Mouse (Mus musculus): ENCODE results near the gene Fbxo33. TPM values are rescaled to one million over a fixed set of nuclear protein-coding genes. Genes with fewer than 3 reads are reported as not detected.
"Not testable (repeated sequence)": the region's sequence is repeated elsewhere in the genome, so short reads cannot be mapped to it uniquely, and the experiment has no call there.

Fbxo33 gene
- polyA plus RNA-seq, 1 experiment from 2014 or later, result 10.1 TPM

DNA sequence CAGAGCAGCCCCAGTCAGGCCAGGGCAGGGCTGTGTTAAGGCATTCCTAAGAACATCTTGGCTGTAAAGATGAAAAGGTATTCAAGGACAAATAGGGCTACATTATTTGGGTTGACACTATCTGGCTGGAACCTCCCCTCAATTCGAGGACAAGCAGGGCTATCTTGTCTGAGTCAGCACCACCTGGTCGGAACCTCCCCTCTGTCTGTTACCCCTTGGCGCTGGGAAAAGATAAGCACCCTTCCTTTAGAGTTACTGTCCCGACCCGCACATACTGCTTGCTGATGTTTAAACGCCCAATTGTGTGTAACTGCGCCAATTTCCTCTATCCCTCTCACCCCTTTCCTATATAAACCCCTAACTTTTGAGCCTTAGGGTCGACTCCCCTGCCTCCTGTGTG is 21.5 kb upstream of the Fbxo33 start:
- DNase-seq (ENCODE audit: low spot score, missing footprints); H3K4me2 ChIP-seq; H3K4me1 ChIP-seq (ENCODE audit: control insufficient read depth, insufficient read depth, low read length); H3K4me3 ChIP-seq (ENCODE audit: low read depth, low read length); H3K9ac ChIP-seq (ENCODE audit: low read length); ATAC-seq (ENCODE audit: low FRiP score); H3K36me3 ChIP-seq (ENCODE audit: control insufficient read depth, insufficient read depth, low read length); H3K27me3 ChIP-seq (ENCODE audit: control insufficient read depth, insufficient read depth, low read length); H3K27ac ChIP-seq (ENCODE audit: low read depth, low read length); H3K9me3 ChIP-seq (ENCODE audit: control insufficient read depth, low read length): not testable (repeated sequence)
- 87% methylated on average over 8 of the region's 8 CpGs for WGBS

DNA sequence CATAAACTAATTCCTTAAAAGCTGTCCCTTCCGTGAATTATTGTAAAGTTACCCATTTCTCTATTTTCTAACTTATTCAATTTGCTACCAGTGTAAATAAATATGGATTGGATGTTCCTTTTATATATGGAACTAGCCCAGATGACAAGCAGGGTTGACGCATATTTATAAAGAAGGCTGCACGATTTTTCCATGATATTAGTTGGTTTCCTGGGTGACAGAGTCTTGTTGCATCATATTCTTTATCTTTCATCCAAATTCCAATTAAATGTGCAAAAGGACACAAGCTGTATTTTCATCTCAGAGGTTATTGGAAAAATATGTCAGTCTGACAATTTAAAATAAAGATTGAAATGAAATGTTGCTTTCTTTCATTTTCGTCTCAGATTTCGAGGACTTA is 18.9 kb upstream of the Fbxo33 start:
- 86% methylated on average over 5 of the region's 5 CpGs for WGBS
- H3K27me3 ChIP-seq (ENCODE audit: control insufficient read depth, insufficient read depth, low read length), result no peaks in the 10 kb centered on the region
- no peak overlapping the region for H3K4me2 ChIP-seq
- no peaks in the 10 kb centered on the region for H3K9me3 ChIP-seq (ENCODE audit: control insufficient read depth, low read length)
- H3K4me1 ChIP-seq (ENCODE audit: control insufficient read depth, insufficient read depth, low read length), result no peaks in the 10 kb centered on the region
- no peak overlapping the region for H3K4me3 ChIP-seq (ENCODE audit: low read depth, low read length)
- H3K36me3 ChIP-seq (ENCODE audit: control insufficient read depth, insufficient read depth, low read length), result no peaks in the 10 kb centered on the region
- no peak overlapping the region for H3K27ac ChIP-seq (ENCODE audit: low read depth, low read length)
- DNase-seq (ENCODE audit: low spot score, missing footprints), result no peak
- H3K9ac ChIP-seq (ENCODE audit: low read length), result no peak overlapping the region
- ATAC-seq (ENCODE audit: low FRiP score), result no peak

DNA sequence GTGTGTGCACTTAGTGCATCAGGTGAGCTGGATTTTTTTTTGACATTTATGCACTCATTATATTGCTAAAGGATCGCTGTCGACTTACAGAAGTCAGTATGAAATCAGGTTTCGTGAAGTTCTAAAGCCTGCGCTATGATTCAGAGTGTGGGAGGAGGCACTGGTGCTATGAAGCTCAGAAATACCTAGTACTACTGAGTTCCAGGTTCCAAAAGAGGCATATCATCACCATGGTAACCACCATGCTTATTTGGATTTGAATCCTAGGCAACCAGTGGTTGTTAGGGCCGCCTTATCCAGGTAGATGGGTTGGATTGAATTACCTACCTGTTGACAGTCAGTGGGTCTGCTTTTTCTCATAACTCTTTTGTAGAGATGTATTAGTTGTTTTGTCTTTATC is 8.9 kb upstream of the Fbxo33 start:
- Histone ChIP-seq H3K9ac (ENCODE audit: low read length) (no peak overlapping the region), H3K4me1 (ENCODE audit: control insufficient read depth, insufficient read depth, low read length) (no peaks in the 10 kb centered on the region), H3K27ac (ENCODE audit: low read depth, low read length) (no peak overlapping the region), H3K4me3 (ENCODE audit: low read depth, low read length) (no peak overlapping the region), H3K27me3 (ENCODE audit: control insufficient read depth, insufficient read depth, low read length) (no peaks in the 10 kb centered on the region), H3K36me3 (ENCODE audit: control insufficient read depth, insufficient read depth, low read length) (no peaks in the 10 kb centered on the region), H3K9me3 (ENCODE audit: control insufficient read depth, low read length) (no peaks in the 10 kb centered on the region), H3K4me2 (no peak overlapping the region)
- ATAC-seq (ENCODE audit: low FRiP score) (no peak), DNase-seq (ENCODE audit: low spot score, missing footprints) (peak; percentile 41)
- whole genome bisulfite sequencing, result 88% methylated on average over 5 of the region's 5 CpGs

DNA sequence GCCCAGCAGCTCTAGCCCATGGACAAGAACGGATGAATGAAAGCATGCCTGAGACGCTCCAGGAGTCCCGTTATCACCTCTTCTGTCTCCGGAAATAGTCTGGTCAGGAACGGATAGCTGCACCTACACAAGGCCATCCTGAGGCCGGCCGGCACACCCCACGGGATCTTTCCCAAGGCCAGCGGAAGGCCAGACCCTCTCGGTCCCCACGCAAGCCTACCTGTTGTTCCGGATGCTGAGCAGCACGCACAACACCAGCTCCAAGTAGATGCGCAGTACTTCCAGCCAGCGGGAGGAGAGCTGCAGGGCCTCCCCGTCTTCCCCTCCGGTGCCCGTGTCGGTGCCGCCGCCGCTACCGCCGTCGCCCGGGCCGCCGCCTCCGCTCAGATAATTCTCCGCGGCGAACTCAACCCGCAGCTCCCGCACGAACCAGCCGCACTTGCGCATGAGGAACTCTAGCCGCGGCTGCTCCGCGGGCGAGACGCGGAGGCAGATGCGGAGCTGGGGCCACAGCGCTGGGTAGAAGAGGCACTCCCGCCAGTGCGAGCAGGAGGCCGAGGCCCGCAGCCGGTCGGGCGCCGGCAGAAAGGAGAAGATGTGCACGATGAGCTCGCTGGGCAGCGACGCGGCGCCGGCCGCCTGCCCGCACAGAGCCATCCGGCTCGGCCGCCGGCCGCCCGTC is 744 bp downstream of the Fbxo33 start:
- ATAC-seq (ENCODE audit: low FRiP score) (peak; percentile 2), DNase-seq (ENCODE audit: low spot score, missing footprints) (peak; percentile 91)
- peak overlapping the region; percentile 89 for H3K4me2 ChIP-seq
- no peaks in the 10 kb centered on the region for H3K27me3 ChIP-seq (ENCODE audit: control insufficient read depth, insufficient read depth, low read length)
- no peaks in the 10 kb centered on the region for H3K9me3 ChIP-seq (ENCODE audit: control insufficient read depth, low read length)
- H3K4me1 ChIP-seq (ENCODE audit: control insufficient read depth, insufficient read depth, low read length), result peaks cover 12% of the 10 kb centered on the region
- H3K36me3 ChIP-seq (ENCODE audit: control insufficient read depth, insufficient read depth, low read length), result no peaks in the 10 kb centered on the region
- under 1% methylated on average over 66 of the region's 69 CpGs for WGBS
- H3K9ac ChIP-seq (ENCODE audit: low read length), result peak overlapping the region; percentile 79
- H3K27ac ChIP-seq (ENCODE audit: low read depth, low read length), result peak overlapping the region; percentile 79
- H3K4me3 ChIP-seq (ENCODE audit: low read depth, low read length), result peak overlapping the region; percentile 81

DNA sequence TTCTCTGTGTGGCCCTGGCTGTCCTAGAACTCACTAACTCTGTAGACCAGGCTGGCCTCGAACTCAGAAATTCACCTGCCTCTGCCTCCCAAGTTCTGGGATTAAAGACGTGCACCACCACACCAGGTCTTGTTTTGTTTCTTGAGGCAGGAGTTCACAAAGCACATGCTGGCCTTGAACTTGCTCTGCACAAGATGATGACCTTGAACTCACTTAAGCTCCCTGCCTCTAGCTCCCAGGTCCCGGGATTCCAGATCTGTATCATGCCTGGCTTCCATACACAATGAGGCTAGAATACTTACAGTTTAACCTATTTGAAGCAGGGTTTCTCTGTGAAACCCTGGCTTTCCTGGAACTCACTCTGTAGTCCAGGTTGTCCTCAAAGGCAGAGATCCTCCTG is 2.2 kb downstream of the Fbxo33 start:
- no peaks in the 10 kb centered on the region for H3K27me3 ChIP-seq (ENCODE audit: control insufficient read depth, insufficient read depth, low read length)
- H3K36me3 ChIP-seq (ENCODE audit: control insufficient read depth, insufficient read depth, low read length), result no peaks in the 10 kb centered on the region
- peak; percentile 69 for DNase-seq (ENCODE audit: low spot score, missing footprints)
- peaks cover 12% of the 10 kb centered on the region for H3K4me1 ChIP-seq (ENCODE audit: control insufficient read depth, insufficient read depth, low read length)
- H3K9ac ChIP-seq (ENCODE audit: low read length), result no peak overlapping the region; the same call in 1 of the 2 replicates
- no peak overlapping the region for H3K4me3 ChIP-seq (ENCODE audit: low read depth, low read length)
- no peaks in the 10 kb centered on the region for H3K9me3 ChIP-seq (ENCODE audit: control insufficient read depth, low read length)
- peak overlapping the region; percentile 89; the same call in 1 of the 2 replicates for H3K4me2 ChIP-seq
- 84% methylated on average over 3 of the region's 3 CpGs for WGBS
- H3K27ac ChIP-seq (ENCODE audit: low read depth, low read length), result no peak overlapping the region
- ATAC-seq (ENCODE audit: low FRiP score), result no peak

DNA sequence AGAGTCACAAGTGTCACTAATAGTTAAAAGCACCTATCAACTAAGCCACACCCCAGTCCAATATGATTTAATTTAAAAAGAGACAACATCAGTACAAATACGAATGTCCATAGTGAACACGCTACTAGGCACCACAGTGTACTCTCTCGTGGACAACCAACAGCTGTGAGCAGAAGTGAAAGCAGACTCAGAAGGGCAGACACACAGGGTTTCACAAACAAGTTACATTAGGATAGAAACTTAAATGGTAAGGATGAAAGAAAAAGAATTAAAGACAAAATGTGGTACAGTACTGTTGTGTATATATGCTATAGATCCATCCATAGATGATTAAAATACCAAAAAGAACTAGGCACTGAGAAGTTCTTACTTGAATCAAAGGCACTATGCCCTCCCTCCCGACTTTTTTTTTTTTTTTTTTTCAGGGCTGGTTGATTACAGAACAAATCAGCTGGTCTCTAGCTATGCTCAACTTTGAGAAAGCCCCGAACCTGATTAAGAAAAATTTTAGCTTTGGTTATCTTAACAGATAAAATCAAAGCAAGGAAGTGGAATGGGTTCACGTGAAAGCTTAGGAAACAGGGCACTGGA is 2.8 kb downstream of the Fbxo33 start:
- ATAC-seq (ENCODE audit: low FRiP score) (no peak), DNase-seq (ENCODE audit: low spot score, missing footprints) (peak; percentile 69)
- Histone ChIP-seq H3K27ac (ENCODE audit: low read depth, low read length) (no peak overlapping the region), H3K4me1 (ENCODE audit: control insufficient read depth, insufficient read depth, low read length) (peaks cover 12% of the 10 kb centered on the region), H3K27me3 (ENCODE audit: control insufficient read depth, insufficient read depth, low read length) (no peaks in the 10 kb centered on the region), H3K9me3 (ENCODE audit: control insufficient read depth, low read length) (no peaks in the 10 kb centered on the region), H3K4me2 (no peak overlapping the region), H3K9ac (ENCODE audit: low read length) (no peak overlapping the region), H3K4me3 (ENCODE audit: low read depth, low read length) (no peak overlapping the region), H3K36me3 (ENCODE audit: control insufficient read depth, insufficient read depth, low read length) (no peaks in the 10 kb centered on the region)
- 91% methylated on average over 6 of the region's 6 CpGs for WGBS

DNA sequence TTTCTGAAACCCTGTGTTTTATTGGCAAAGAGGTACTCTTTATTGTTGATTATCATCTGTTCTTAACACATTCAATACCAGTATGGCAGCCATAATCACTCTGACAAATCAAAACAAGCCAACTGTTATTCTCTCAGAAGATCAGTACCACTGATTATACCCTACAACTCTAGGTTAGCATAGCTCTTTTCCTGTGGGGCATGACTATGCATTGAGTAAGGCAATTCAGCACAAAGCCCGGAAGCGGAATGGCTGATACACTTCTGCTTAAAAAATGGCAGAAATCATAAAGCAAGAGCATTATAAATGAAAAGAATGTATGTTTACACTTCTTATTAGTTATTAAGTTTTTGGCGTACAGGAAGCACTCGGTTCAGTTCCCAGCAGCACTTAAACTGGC is 3.3 kb downstream of the Fbxo33 start:
- Histone ChIP-seq H3K4me1 (ENCODE audit: control insufficient read depth, insufficient read depth, low read length) (peaks cover 12% of the 10 kb centered on the region), H3K27ac (ENCODE audit: low read depth, low read length) (no peak overlapping the region), H3K36me3 (ENCODE audit: control insufficient read depth, insufficient read depth, low read length) (no peaks in the 10 kb centered on the region), H3K9me3 (ENCODE audit: control insufficient read depth, low read length) (no peaks in the 10 kb centered on the region), H3K4me2 (no peak overlapping the region), H3K27me3 (ENCODE audit: control insufficient read depth, insufficient read depth, low read length) (no peaks in the 10 kb centered on the region), H3K4me3 (ENCODE audit: low read depth, low read length) (no peak overlapping the region), H3K9ac (ENCODE audit: low read length) (no peak overlapping the region)
- 91% methylated on average over 4 of the region's 4 CpGs for WGBS
- ATAC-seq (ENCODE audit: low FRiP score), result no peak
- DNase-seq (ENCODE audit: low spot score, missing footprints), result peak; percentile 31

DNA sequence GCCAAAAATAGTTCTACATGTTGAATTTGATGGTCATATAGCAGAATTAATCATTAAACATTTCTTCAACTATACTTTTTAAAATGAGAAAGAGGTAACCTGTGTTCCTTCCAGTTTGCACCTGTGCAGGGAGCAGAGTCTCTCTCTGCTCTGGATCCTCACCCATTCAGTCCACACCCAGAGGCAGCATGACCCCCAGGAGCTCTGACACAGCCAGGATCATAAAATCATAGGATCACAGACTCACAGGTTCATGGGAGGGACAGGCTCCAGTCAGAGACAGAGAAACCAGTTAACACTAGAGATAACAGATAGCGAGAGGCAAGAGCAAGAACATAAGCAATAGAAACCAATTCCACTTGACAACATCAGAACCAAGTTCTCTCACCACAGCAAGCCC is 11.7 kb downstream of the Fbxo33 start:
- 0 out of 2 replicates have a peak, but pooled peaks cover 2% of the 10 kb centered on the region for H3K36me3 ChIP-seq (ENCODE audit: control insufficient read depth, insufficient read depth, low read length)
- H3K9ac ChIP-seq (ENCODE audit: low read length), result no peak overlapping the region
- WGBS, result 91% methylated on average over 1 of the region's 1 CpGs
- no peak overlapping the region for H3K4me3 ChIP-seq (ENCODE audit: low read depth, low read length)
- no peak for DNase-seq (ENCODE audit: low spot score, missing footprints)
- no peak overlapping the region for H3K4me2 ChIP-seq
- no peaks in the 10 kb centered on the region for H3K4me1 ChIP-seq (ENCODE audit: control insufficient read depth, insufficient read depth, low read length)
- ATAC-seq (ENCODE audit: low FRiP score), result no peak
- no peak overlapping the region for H3K27ac ChIP-seq (ENCODE audit: low read depth, low read length)
- H3K9me3 ChIP-seq (ENCODE audit: control insufficient read depth, low read length), result no peaks in the 10 kb centered on the region
- H3K27me3 ChIP-seq (ENCODE audit: control insufficient read depth, insufficient read depth, low read length), result no peaks in the 10 kb centered on the region

DNA sequence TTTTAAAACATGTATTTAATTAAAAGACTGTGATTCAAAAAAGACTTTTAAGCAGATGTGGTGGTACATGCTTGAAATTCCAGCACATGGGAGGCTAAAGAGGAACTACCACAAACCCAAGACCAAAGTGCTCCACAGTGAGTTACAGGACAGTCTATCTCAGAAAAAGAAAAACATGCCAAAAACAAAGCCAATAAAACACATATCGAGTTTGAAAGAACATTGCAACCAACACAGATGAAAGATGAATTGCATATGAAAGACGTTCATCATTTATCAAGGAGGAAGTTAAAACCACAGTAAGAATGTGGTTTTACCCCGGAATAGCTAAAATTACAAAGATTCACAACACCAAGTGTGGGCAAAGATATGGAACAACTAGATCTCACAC is 12.5 kb downstream of the Fbxo33 start:
- ATAC-seq (ENCODE audit: low FRiP score) (no peak), DNase-seq (ENCODE audit: low spot score, missing footprints) (no peak)
- Histone ChIP-seq H3K27ac (ENCODE audit: low read depth, low read length) (no peak overlapping the region), H3K4me2 (no peak overlapping the region), H3K36me3 (ENCODE audit: control insufficient read depth, insufficient read depth, low read length) (0 out of 2 replicates have a peak, but pooled peaks cover 2% of the 10 kb centered on the region), H3K9ac (ENCODE audit: low read length) (no peak overlapping the region), H3K27me3 (ENCODE audit: control insufficient read depth, insufficient read depth, low read length) (no peaks in the 10 kb centered on the region), H3K9me3 (ENCODE audit: control insufficient read depth, low read length) (no peaks in the 10 kb centered on the region), H3K4me3 (ENCODE audit: low read depth, low read length) (no peak overlapping the region), H3K4me1 (ENCODE audit: control insufficient read depth, insufficient read depth, low read length) (no peaks in the 10 kb centered on the region)
- 90% methylated on average over 3 of the region's 3 CpGs for WGBS

Measured in midbrain, embryonic 11.5 days (tissue).